Mouse (Mus musculus) retina, embryonic 14.5 days (tissue): ENCODE data around the gene Gm13289.
A peak's percentile ranks its signal among the peaks of the same experiment; 100 is the strongest.
"Not testable (repeated sequence)": the region's sequence is repeated elsewhere in the genome, so short reads cannot be mapped to it uniquely, and the experiment has no call there.

ENCODE experiments used
- DNase-seq: peaks from one replicate; pipeline ENCODE4 v3.0.0-alpha.2; 2015; ENCODE audit warnings: low spot score

Gene Gm13289

DNA sequence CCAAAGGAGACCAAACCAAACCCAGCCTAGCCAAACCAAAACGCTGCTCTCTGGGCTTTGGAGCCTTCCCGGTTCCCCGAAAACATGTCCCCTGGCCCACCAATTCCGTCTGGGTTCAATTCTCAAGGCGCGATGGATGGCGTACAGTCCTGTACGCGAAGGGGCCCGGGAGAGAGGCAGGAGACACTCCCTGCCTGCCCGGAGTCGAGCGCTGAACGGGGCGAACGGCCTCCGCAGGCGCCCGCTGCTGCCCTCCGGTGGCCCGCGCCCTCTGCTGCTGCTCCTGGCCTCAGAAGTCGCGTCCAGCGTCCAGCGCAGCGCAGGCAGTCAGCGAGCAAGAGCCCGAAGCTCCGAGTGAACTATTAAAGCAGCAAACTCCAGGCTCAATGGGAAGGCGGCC is 5.6 kb downstream of the Gm13289 start:
- not testable (repeated sequence) for DNase-seq

- not testable (repeated sequence) for DNase-seq
Observed at GRCm38 (mm10) chr4:88785409-88785808, 8.7 kb downstream of the Gm13289 start, which contains the start of gene Gm13276. Gene Gm13276 (plus strand): TSS chr4:88785709.

- DNase-seq: not testable (repeated sequence)
Observed at GRCm38 (mm10) chr4:88788402-88788801, 11.7 kb downstream of the Gm13289 start, which contains the start of gene Gm13277. Gene Gm13277 (plus strand): TSS chr4:88788632.

GRCm38 (mm10) chr4:88791250-88791649 is 14.5 kb downstream of the Gm13289 start, which contains the start of gene Gm13278:
Gene Gm13278 (plus strand): TSS chr4:88791550.
- DNase-seq: not testable (repeated sequence)

DNA sequence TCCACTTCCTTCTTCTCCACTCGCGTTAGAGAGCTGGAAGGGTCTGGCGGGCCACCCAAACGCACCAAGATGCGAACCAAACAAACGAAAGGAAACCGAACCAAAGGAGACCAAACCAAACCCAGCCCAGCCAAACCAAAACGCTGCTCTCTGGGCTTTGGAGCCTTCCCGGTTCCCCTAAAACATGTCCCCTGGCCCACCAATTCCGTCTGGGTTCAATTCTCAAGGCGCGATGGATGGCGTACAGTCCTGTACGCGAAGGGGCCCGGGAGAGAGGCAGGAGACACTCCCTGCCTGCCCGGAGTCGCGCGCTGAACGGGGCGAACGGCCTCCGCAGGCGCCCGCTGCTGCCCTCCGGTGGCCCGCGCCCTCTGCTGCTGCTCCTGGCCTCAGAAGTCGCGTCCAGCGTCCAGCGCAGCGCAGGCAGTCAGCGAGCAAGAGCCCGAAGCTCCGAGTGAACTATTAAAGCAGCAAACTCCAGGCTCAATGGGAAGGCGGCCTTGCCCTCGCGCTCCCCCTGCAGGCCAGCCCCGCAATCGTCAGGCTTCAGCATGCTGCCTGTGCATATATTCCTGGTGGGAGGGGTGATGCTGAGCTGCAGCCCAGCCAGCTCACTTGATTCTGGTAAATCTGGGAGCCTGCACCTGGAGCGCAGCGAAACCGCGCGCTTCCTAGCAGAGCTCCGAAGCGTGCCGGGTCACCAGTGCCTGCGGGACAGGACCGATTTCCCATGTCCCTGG is 17.4 kb downstream of the Gm13289 start, which contains the start of gene Gm13275:
Gm13275 (plus strand) TSS at position 552 of the 740 bp plus-strand sequence.
- DNase-seq: not testable (repeated sequence)

DNA sequence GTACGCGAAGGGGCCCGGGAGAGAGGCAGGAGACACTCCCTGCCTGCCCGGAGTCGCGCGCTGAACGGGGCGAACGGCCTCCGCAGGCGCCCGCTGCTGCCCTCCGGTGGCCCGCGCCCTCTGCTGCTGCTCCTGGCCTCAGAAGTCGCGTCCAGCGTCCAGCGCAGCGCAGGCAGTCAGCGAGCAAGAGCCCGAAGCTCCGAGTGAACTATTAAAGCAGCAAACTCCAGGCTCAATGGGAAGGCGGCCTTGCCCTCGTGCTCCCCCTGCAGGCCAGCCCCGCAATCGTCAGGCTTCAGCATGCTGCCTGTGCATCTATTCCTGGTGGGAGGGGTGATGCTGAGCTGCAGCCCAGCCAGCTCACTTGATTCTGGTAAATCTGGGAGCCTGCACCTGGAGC is 20.4 kb downstream of the Gm13289 start, which contains the start of gene Gm13279:
Gm13279 (plus strand) TSS at position 301 of the 400 bp plus-strand sequence.
- DNase-seq: not testable (repeated sequence)

DNA sequence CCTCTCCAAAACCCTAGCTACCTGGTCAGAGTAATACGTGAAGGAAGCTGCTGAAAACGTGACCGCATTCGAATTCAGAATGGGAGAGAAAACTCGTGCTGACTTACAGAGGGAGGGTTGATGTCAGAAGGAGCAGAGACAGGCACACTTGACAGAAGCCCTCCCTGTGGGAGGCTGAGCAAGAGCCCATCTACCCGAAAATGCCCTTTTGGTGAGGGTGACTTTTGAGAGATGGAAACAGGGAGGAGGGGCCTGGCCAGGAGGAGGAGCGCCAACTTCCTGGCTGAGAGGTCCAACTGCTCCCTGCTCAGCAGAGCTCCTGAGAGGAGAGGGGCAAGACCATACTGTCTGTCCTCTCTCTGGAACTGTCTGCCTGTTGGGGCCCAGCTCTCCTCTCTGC is 22.6 kb downstream of the Gm13289 start, which contains the start of gene Gm13285:
Gm13285 (plus strand) TSS at position 301 of the 400 bp plus-strand sequence.
- DNase-seq: not testable (repeated sequence)

GRCm38 (mm10) chr4:88802954-88803353 is 26.2 kb downstream of the Gm13289 start, which contains the start of gene Gm13287:
Gene Gm13287 (plus strand): TSS chr4:88803254.
- DNase-seq: not testable (repeated sequence)

DNA sequence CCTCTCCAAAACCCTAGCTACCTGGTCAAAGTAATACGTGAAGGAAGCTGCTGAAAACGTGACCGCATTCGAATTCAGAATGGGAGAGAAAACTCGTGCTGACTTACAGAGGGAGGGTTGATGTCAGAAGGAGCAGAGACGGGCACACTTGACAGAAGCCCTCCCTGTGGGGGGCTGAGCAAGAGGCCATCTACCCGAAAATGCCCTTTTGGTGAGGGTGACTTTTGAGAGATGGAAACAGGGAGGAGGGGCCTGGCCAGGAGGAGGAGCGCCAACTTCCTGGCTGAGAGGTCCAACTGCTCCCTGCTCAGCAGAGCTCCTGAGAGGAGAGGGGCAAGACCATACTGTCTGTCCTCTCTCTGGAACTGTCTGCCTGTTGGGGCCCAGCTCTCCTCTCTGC is 28.5 kb downstream of the Gm13289 start, which contains the start of gene Gm13288:
Gm13288 (plus strand) TSS at position 301 of the 400 bp plus-strand sequence.
- not testable (repeated sequence) for DNase-seq

- DNase-seq: not testable (repeated sequence)
Observed at GRCm38 (mm10) chr4:88805761-88806160, 29.0 kb downstream of the Gm13289 start.

DNA sequence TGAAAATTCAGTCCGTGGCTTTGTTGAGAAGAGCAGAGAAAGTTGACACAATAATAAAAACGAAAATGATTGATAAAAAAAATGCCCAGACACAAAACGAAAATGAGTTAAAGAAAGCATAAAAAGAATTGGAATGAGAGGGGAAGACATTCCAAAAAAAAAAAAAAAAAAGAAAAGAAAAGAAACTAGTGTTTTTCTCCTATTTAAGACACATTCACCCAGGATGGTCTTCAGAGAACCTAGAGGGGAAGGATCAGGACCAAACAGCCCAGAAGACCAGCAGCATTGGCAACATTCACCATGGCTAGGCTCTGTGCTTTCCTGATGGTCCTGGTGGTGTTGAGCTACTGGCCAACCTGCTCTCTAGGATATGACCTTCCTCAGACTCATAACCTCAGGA is 39.2 kb downstream of the Gm13289 start, which contains the start of gene Ifna7:
Ifna7 (plus strand) TSS at position 301 of the 400 bp plus-strand sequence.
- DNase-seq: no peak

DNA sequence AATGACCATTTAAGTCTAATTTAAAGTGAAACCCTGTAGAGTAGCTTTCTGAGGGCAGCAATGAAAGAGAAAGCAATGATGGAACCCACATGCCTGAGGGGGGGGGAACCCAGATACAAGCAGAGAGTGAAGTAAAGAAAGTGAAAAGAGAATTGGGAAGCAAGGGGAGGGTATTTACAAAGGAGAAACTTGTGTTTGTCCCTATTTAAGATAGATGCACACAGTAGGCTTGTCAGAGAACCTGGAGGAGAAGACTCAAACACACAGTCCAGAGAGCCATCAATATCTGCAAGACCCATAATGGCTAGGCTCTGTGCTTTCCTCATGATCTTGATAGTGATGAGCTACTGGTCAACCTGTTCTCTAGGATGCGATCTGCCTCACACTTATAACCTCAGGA is 42.9 kb downstream of the Gm13289 start, which contains the start of gene Ifna11:
Ifna11 (plus strand) TSS at position 301 of the 400 bp plus-strand sequence.
- DNase-seq: no peak

DNA sequence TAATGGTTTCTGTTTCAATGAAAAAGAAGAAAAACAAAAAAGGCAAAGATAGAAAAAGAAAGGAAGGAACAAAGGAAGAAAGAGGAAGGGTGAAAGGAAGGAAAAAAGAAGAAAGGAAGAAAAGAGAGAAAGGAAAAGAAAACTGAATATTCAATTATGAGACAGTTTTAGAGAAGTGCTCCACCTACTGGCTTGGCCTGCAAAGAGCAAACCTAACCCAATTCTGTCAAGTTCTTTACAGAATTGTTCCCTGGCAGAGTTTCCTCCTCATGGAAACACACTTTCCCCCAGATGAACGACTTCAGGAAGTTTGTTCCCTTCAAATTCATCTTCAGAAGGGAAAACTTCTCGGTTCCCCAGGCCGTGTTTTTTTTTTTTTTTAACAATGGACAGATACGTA is 46.3 kb downstream of the Gm13289 start:
- DNase-seq: peak; percentile 48
